Mouse (Mus musculus): ENCODE data around the gene Csde1. TPM values are rescaled to one million over a fixed set of nuclear protein-coding genes. Genes with fewer than 3 reads are reported as not detected.

Csde1 gene
- polyA plus RNA-seq (2017; shearing (Covaris generic)): 100 to 1,000 TPM; 248 to 306 TPM

GRCm38 (mm10) chr3:103020249-103020942 lies at the start of gene Csde1:
TSS of gene Csde1 (plus strand) at chr3:103020426.

GRCm38 (mm10) chr3:102995605-102996321 lies 24.5 kb upstream of the Csde1 start, which contains the start of gene Sike1:
TSS of gene Sike1 (plus strand) at chr3:102995708.

GRCm38 (mm10) chr3:103058207-103059157 lies 38.3 kb downstream of the Csde1 start, which contains the start of gene Nras:
TSS of gene Nras (plus strand) at chr3:103058285.

GRCm38 (mm10) chr3:103073771-103074170 lies 53.5 kb downstream of the Csde1 start, which contains the start of gene Ampd1:
TSS of gene Ampd1 (plus strand) at chr3:103074014.

GRCm38 (mm10) chr3:103102454-103103390 lies 82.5 kb downstream of the Csde1 start, which contains the start of gene Dennd2c:
TSS of gene Dennd2c (plus strand) at chr3:103102604.

Other genes starting within 250 kb of the Csde1 start
- under 1 TPM in 1 of 2 experiments, not detected in 1; 0.38 TPM for gene Tshb, start 237.7 kb upstream of the Csde1 start, polyA plus RNA-seq (2017; shearing (Covaris generic))
- gene Sycp1, start 84.3 kb upstream of the Csde1 start, polyA plus RNA-seq (2017; shearing (Covaris generic)): not detected
- under 1 TPM in 1 of 2 experiments, not detected in 1; 0.83 TPM for gene Nr1h5, start 56.3 kb upstream of the Csde1 start, polyA plus RNA-seq (2017; shearing (Covaris generic))
- gene Sike1, start 24.7 kb upstream of the Csde1 start, polyA plus RNA-seq (2017; shearing (Covaris generic)): 100 to 1,000 TPM in 1 of 2 experiments, 10 to 100 TPM in 1; 79.0 to 110 TPM
- 10 to 100 TPM; 47.9 to 49.9 TPM for gene Nras, start 37.9 kb downstream of the Csde1 start, polyA plus RNA-seq (2017; shearing (Covaris generic))
- gene Ampd1, start 53.6 kb downstream of the Csde1 start, polyA plus RNA-seq (2017; shearing (Covaris generic)): 1 to 10 TPM; 1.2 to 4.8 TPM
- gene Dennd2c, start 82.2 kb downstream of the Csde1 start, polyA plus RNA-seq (2017; shearing (Covaris generic)): 1 to 10 TPM; 1.5 to 3.7 TPM
- gene Bcas2, start 151.2 kb downstream of the Csde1 start, polyA plus RNA-seq (2017; shearing (Covaris generic)): 100 to 1,000 TPM; 148 to 160 TPM

Data from inflammation-experienced regulatory T-cells (primary cell).